Mouse (Mus musculus) embryonic facial prominence, embryonic 14.5 days (tissue): Measurements from ENCODE around the gene Abcb5. TPM values are rescaled to one million over a fixed set of nuclear protein-coding genes. Genes with fewer than 3 reads are reported as not detected.

Experiments used
- ATAC-seq: fragments of 200-750 bp; cut with Nextera tagmentation; 2 replicates; pipeline ENCODE4 v1.8.0; 2017; ENCODE audit warnings: low read depth, moderate number of reproducible peaks, moderate TSS enrichment
- DNase-seq: peaks from one replicate; pipeline ENCODE4 v3.0.0-alpha.2; 2015; ENCODE audit warnings: low spot score
- H3K27ac ChIP-seq: fragments of 300-500 bp; sonication (generic); replicated peaks from 2 replicates; pipeline ENCODE4 v1.5.1; 2014; ENCODE audit warnings: low read depth, mild to moderate bottlenecking, low read length, moderate library complexity
- H3K27me3 ChIP-seq: fragments of 300-500 bp; sonication (generic); replicated peaks from 2 replicates; pipeline ENCODE4 v1.6.1; 2014; ENCODE audit warnings: low read length; ENCODE audit not compliant: control insufficient read depth, insufficient read depth
- H3K36me3 ChIP-seq: fragments of 300-500 bp; sonication (generic); 2 replicates; pipeline ENCODE4 v1.6.1; 2014; ENCODE audit warnings: low read length, mixed read lengths; ENCODE audit not compliant: control insufficient read depth, insufficient read depth
- H3K4me1 ChIP-seq: fragments of 300-500 bp; sonication (generic); 2 replicates; pipeline ENCODE4 v1.6.1; 2014; ENCODE audit warnings: antibody characterized with exemption, low read length; ENCODE audit not compliant: control insufficient read depth, insufficient read depth
- H3K4me2 ChIP-seq: fragments of 300-500 bp; sonication (generic); 2 replicates; pipeline ENCODE4 v1.6.1; 2014; ENCODE audit warnings: low read depth, mild to moderate bottlenecking, low read length, moderate library complexity, mixed read lengths
- H3K4me3 ChIP-seq: fragments of 300-500 bp; sonication (generic); 2 replicates; pipeline ENCODE4 v1.5.1; 2014; ENCODE audit warnings: low read depth, mild to moderate bottlenecking, low read length
- H3K9ac ChIP-seq: fragments of 300-500 bp; sonication (generic); 2 replicates; pipeline ENCODE4 v1.6.1; 2014; ENCODE audit warnings: low read depth, mild to moderate bottlenecking, low read length, moderate library complexity, mixed read lengths
- H3K9me3 ChIP-seq: fragments of 300-500 bp; sonication (generic); 2 replicates; pipeline ENCODE4 v1.6.1; 2016; ENCODE audit warnings: low read length; ENCODE audit not compliant: control insufficient read depth
- WGBS: fragments of 180-500 bp; shearing (Covaris S2); extraction: QIAGEN DNeasy Blood & Tissue Kit; methylation state at CpG from one replicate; pipeline ENCODE4 v1.1.7; 2014; 5-methylcytosine and 5-hydroxymethylcytosine counted together
- polyA plus RNA-seq: library from polyadenylated mRNA; unstranded; fragments of >200 nt; fragmentation: Nextera tagmentation; extraction: Ambion mirVana; gene quantifications from 2 replicates; pipeline ENCODE4 v1.2.1, GENCODE M21; 2014

Abcb5 gene
- polyA plus RNA-seq, 1 experiment from 2014 or later = not detected

GRCm38 (mm10) chr12:118840301-118840700, 125.9 kb downstream of the Abcb5 start:
- DNase-seq = peak; percentile 69
- H3K27me3 ChIP-seq = peaks cover 96% of the 10 kb centered on the region
- no peak overlapping the region for H3K4me3 ChIP-seq
- peaks cover 4% of the 10 kb centered on the region; the same call in 1 of the 2 replicates for H3K4me1 ChIP-seq
- no peaks in the 10 kb centered on the region for H3K9me3 ChIP-seq
- H3K36me3 ChIP-seq = no peaks in the 10 kb centered on the region
- no peak overlapping the region for H3K4me2 ChIP-seq
- ATAC-seq = 0 out of 2 replicates have a peak, but pooled peaks have one; percentile 39
- H3K9ac ChIP-seq = no peak overlapping the region
- 1% methylated on average over 15 of the region's 15 CpGs for WGBS
- no peak overlapping the region for H3K27ac ChIP-seq

GRCm38 (mm10) chr12:118839398-118839797, 126.8 kb downstream of the Abcb5 start:
- Histone ChIP-seq H3K36me3 (no peaks in the 10 kb centered on the region), H3K27ac (no peak overlapping the region), H3K9me3 (no peaks in the 10 kb centered on the region), H3K4me2 (no peak overlapping the region), H3K27me3 (peaks cover 94% of the 10 kb centered on the region), H3K9ac (no peak overlapping the region), H3K4me3 (no peak overlapping the region), H3K4me1 (peaks cover 4% of the 10 kb centered on the region; the same call in 1 of the 2 replicates)
- DNase-seq = no peak
- WGBS = 3% methylated on average over 5 of the region's 5 CpGs
- no peak for ATAC-seq

- H3K9ac ChIP-seq = no peak overlapping the region
- H3K27me3 ChIP-seq = peaks cover 82% of the 10 kb centered on the region
- 10% methylated on average over 2 of the region's 2 CpGs for WGBS
- H3K4me3 ChIP-seq = no peak overlapping the region
- H3K27ac ChIP-seq = no peak overlapping the region
- no peak overlapping the region for H3K4me2 ChIP-seq
- DNase-seq (no peak), ATAC-seq (no peak)
- H3K36me3 ChIP-seq = no peaks in the 10 kb centered on the region
- no peaks in the 10 kb centered on the region for H3K9me3 ChIP-seq
- H3K4me1 ChIP-seq = peaks cover 4% of the 10 kb centered on the region; the same call in 1 of the 2 replicates
Measured at GRCm38 (mm10) chr12:118838260-118838659, 128.0 kb downstream of the Abcb5 start.

GRCm38 (mm10) chr12:118837361-118837760, 128.9 kb downstream of the Abcb5 start:
- Histone ChIP-seq H3K36me3 (no peaks in the 10 kb centered on the region), H3K4me3 (peak overlapping the region; percentile 54), H3K4me2 (peak overlapping the region; percentile 83), H3K4me1 (peaks cover 4% of the 10 kb centered on the region; the same call in 1 of the 2 replicates), H3K9ac (no peak overlapping the region), H3K27me3 (peaks cover 73% of the 10 kb centered on the region), H3K9me3 (no peaks in the 10 kb centered on the region), H3K27ac (no peak overlapping the region)
- DNase-seq (no peak), ATAC-seq (no peak)
- WGBS = under 1% methylated on average over 11 of the region's 11 CpGs

GRCm38 (mm10) chr12:118836411-118837341, 129.5 kb downstream of the Abcb5 start:
- Histone ChIP-seq H3K27me3 (peaks cover 67% of the 10 kb centered on the region), H3K27ac (no peak overlapping the region), H3K4me3 (peak overlapping the region; percentile 54), H3K9me3 (no peaks in the 10 kb centered on the region), H3K4me2 (peak overlapping the region; percentile 83), H3K4me1 (peaks cover 4% of the 10 kb centered on the region; the same call in 1 of the 2 replicates), H3K36me3 (no peaks in the 10 kb centered on the region), H3K9ac (peak overlapping the region; percentile 51)
- WGBS = under 1% methylated on average over 47 of the region's 72 CpGs
- peak; percentile 85 for ATAC-seq
- DNase-seq = peak; percentile 64

GRCm38 (mm10) chr12:118829881-118830280, 136.3 kb downstream of the Abcb5 start:
- no peak overlapping the region for H3K27ac ChIP-seq
- peaks cover 3% of the 10 kb centered on the region for H3K27me3 ChIP-seq
- H3K9me3 ChIP-seq = no peaks in the 10 kb centered on the region
- H3K9ac ChIP-seq = no peak overlapping the region
- DNase-seq (no peak), ATAC-seq (no peak)
- no peaks in the 10 kb centered on the region for H3K4me1 ChIP-seq
- 85% methylated on average over 6 of the region's 6 CpGs for WGBS
- H3K4me3 ChIP-seq = no peak overlapping the region
- no peak overlapping the region for H3K4me2 ChIP-seq
- no peaks in the 10 kb centered on the region for H3K36me3 ChIP-seq

Other genes with a start within 250 kb of the Abcb5 start
- gene Sp8, start 120.1 kb downstream of the Abcb5 start, polyA plus RNA-seq = 1.9 and 3.5 TPM in 2 replicates